Mouse (Mus musculus): ENCODE measurements at regions not wholly inside any gene's neighbourhood (a gene's known extent, or its start where the extent isn't known, plus 50 kb on each side); places are given as distances from the start of the nearest gene placed in this dataset.

DNA sequence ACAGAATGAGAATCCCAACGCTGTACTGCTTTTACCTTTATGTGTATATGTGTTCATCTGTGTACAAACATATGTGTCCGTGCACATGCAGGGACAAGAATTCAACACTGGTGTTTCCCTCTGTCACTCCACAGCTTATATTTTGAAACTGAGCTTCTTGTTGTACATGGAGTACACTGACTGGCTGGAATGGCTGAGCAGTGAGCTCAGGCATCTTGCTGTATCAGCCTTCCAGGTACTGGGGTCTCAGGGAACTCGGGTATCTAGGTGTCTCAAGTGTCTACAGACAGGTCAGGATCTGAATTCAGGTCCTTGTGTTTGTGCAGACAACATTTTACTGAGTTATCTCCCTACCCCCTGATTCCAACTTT, 341.6 kb upstream of the Thbs1 start:
- Histone ChIP-seq H3K9me3 (ENCODE audit: control insufficient read depth, low read length) (no peaks in the 10 kb centered on the region), H3K27me3 (ENCODE audit: control insufficient read depth, insufficient read depth, low read length) (no peaks in the 10 kb centered on the region), H3K4me3 (ENCODE audit: low read depth, low read length) (no peak overlapping the region), H3K27ac (ENCODE audit: low read depth, low read length) (no peak overlapping the region), H3K36me3 (ENCODE audit: control insufficient read depth, insufficient read depth, low read length) (no peaks in the 10 kb centered on the region), H3K4me1 (replicated peaks; ENCODE audit: control insufficient read depth, insufficient read depth, low read length) (no peaks in the 10 kb centered on the region), H3K4me2 (replicated peaks; ENCODE audit: low read depth, low read length) (no peak overlapping the region), H3K9ac (ENCODE audit: low read depth, low read length) (no peak overlapping the region)
- 85% methylated on average over 3 of the region's 3 CpGs for WGBS
- no peak for DNase-seq (ENCODE audit: low spot score)
- no peak for ATAC-seq (ENCODE audit: low FRiP score)

DNA sequence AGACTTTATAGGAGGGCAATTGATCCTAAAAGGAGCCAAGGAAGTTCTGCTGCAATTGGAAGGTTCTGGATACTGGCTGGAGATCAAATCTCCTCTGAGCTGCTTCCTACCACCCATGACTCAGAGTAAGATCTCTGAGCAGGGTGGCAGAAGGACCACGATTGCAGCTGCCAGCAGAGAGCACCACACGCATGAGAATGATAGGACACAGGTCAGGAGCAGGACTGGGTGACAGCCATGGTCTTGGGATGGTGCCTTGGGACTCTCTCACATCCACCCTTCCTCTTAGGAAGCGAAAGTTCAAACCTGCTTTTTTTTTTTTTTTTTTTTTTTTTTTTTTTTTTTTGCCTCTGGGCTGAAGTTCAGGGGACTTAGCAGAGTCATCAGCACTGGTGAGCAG, 331.4 kb upstream of the Thbs1 start:
- Histone ChIP-seq H3K36me3 (ENCODE audit: control insufficient read depth, insufficient read depth, low read length) (no peaks in the 10 kb centered on the region), H3K27me3 (ENCODE audit: control insufficient read depth, insufficient read depth, low read length) (no peaks in the 10 kb centered on the region), H3K4me2 (replicated peaks; ENCODE audit: low read depth, low read length) (no peak overlapping the region), H3K9me3 (ENCODE audit: control insufficient read depth, low read length) (no peaks in the 10 kb centered on the region), H3K4me3 (ENCODE audit: low read depth, low read length) (no peak overlapping the region), H3K9ac (ENCODE audit: low read depth, low read length) (no peak overlapping the region), H3K27ac (ENCODE audit: low read depth, low read length) (no peak overlapping the region), H3K4me1 (replicated peaks; ENCODE audit: control insufficient read depth, insufficient read depth, low read length) (no peaks in the 10 kb centered on the region)
- DNase-seq (ENCODE audit: low spot score) (no peak), ATAC-seq (ENCODE audit: low FRiP score) (no peak)
- 94% methylated on average over 3 of the region's 3 CpGs for WGBS

DNA sequence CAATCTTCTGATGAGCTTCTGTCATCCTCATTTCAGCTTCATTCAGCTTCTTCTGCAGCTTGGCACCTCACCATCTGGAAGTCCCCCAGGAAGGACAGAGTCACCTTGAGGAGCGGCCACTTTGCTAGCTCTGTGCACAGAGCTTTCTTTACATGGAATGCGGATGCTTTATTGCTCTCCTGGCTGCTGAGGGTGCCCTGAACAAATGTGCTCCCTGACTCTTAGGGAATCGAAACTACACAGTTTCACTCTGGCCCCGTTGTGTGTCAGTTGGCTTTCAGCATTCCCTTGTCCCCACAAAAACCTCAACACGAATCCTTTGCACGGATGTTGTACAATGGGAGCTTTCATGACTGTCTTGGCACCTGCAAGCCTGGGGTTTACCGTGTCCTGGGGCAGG, 330.9 kb upstream of the Thbs1 start:
- H3K36me3 ChIP-seq (ENCODE audit: control insufficient read depth, insufficient read depth, low read length): no peaks in the 10 kb centered on the region
- H3K4me2 ChIP-seq (replicated peaks; ENCODE audit: low read depth, low read length): no peak overlapping the region
- no peak overlapping the region for H3K27ac ChIP-seq (ENCODE audit: low read depth, low read length)
- H3K27me3 ChIP-seq (ENCODE audit: control insufficient read depth, insufficient read depth, low read length): no peaks in the 10 kb centered on the region
- DNase-seq (ENCODE audit: low spot score): no peak
- 84% methylated on average over 7 of the region's 7 CpGs for WGBS
- no peak overlapping the region for H3K4me3 ChIP-seq (ENCODE audit: low read depth, low read length)
- H3K9ac ChIP-seq (ENCODE audit: low read depth, low read length): no peak overlapping the region
- H3K4me1 ChIP-seq (replicated peaks; ENCODE audit: control insufficient read depth, insufficient read depth, low read length): no peaks in the 10 kb centered on the region
- no peaks in the 10 kb centered on the region for H3K9me3 ChIP-seq (ENCODE audit: control insufficient read depth, low read length)
- ATAC-seq (ENCODE audit: low FRiP score): no peak

- Histone ChIP-seq H3K27me3 (ENCODE audit: control insufficient read depth, insufficient read depth, low read length) (no peaks in the 10 kb centered on the region), H3K9me3 (ENCODE audit: control insufficient read depth, low read length) (no peaks in the 10 kb centered on the region), H3K36me3 (ENCODE audit: control insufficient read depth, insufficient read depth, low read length) (no peaks in the 10 kb centered on the region), H3K4me2 (replicated peaks; ENCODE audit: low read depth, low read length) (no peak overlapping the region), H3K4me3 (ENCODE audit: low read depth, low read length) (no peak overlapping the region), H3K4me1 (replicated peaks; ENCODE audit: control insufficient read depth, insufficient read depth, low read length) (no peaks in the 10 kb centered on the region), H3K27ac (ENCODE audit: low read depth, low read length) (no peak overlapping the region), H3K9ac (ENCODE audit: low read depth, low read length) (no peak overlapping the region)
- no peak for ATAC-seq (ENCODE audit: low FRiP score)
- no peak for DNase-seq (ENCODE audit: low spot score)
- 69% methylated on average over 1 of the region's 1 CpGs for WGBS
Measured at GRCm38 (mm10) chr2:117787321-117787720, 324.4 kb upstream of the Thbs1 start.

DNA sequence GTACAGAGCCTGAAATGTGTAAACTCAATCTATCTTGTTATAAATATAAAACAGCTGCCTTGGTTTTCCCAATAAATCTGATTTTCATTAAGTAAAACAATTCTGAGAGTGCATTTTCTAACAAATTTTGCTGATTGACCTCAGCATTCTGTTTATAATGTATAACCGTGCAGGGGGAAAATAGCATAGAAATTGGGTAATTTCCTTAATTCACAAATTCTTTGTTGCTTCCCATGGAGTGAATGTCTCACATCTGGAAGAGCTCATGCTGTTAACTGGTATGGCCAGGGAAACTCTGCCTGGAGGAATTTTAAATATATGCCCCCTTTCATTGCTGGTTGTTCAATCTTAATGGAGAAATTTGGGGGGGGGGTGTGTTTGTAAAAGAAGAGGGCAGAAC, 317.4 kb upstream of the Thbs1 start:
- no peaks in the 10 kb centered on the region for H3K4me1 ChIP-seq (replicated peaks; ENCODE audit: control insufficient read depth, insufficient read depth, low read length)
- DNase-seq (ENCODE audit: low spot score) (no peak), ATAC-seq (ENCODE audit: low FRiP score) (no peak)
- H3K9me3 ChIP-seq (ENCODE audit: control insufficient read depth, low read length): no peaks in the 10 kb centered on the region
- H3K9ac ChIP-seq (ENCODE audit: low read depth, low read length): no peak overlapping the region
- no peak overlapping the region for H3K4me2 ChIP-seq (replicated peaks; ENCODE audit: low read depth, low read length)
- H3K36me3 ChIP-seq (ENCODE audit: control insufficient read depth, insufficient read depth, low read length): no peaks in the 10 kb centered on the region
- no peaks in the 10 kb centered on the region for H3K27me3 ChIP-seq (ENCODE audit: control insufficient read depth, insufficient read depth, low read length)
- 70% methylated on average over 1 of the region's 1 CpGs for WGBS
- H3K27ac ChIP-seq (ENCODE audit: low read depth, low read length): no peak overlapping the region
- no peak overlapping the region for H3K4me3 ChIP-seq (ENCODE audit: low read depth, low read length)

DNA sequence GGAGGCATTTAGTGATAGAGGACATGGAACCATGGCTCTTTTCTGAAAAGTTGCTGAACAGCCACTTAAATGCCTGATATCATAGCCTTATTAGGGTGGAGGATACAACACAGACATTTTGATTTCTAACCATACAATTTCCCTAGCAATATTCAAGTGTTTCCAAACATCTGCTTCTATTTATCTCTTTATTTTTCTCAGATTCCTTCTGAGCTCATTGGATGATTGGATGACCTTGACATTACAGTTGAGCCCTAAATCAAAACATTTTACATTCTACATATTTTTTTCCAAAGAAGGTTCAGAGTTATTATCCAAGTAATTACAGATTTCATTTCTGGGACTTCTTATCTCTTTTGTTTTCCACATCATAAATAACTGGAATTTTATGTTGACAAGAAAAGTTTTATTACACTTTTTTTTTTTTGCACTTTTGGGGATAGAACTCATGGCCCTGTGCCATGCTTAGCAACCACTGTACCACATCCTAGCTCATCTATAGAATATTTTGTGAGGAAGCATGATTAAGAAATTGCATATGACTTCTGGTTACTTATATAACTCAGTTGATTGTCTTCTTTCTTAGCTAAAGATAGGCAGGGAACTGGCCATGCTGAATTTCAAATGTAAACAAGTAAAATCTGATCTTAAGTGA, 309.6 kb upstream of the Thbs1 start:
- no peaks in the 10 kb centered on the region for H3K9me3 ChIP-seq (ENCODE audit: control insufficient read depth, low read length)
- H3K27ac ChIP-seq (ENCODE audit: low read depth, low read length): no peak overlapping the region
- H3K9ac ChIP-seq (ENCODE audit: low read depth, low read length): no peak overlapping the region
- no peak overlapping the region for H3K4me3 ChIP-seq (ENCODE audit: low read depth, low read length)
- H3K4me2 ChIP-seq (replicated peaks; ENCODE audit: low read depth, low read length): no peak overlapping the region
- DNase-seq (ENCODE audit: low spot score): no peak
- no peaks in the 10 kb centered on the region for H3K4me1 ChIP-seq (replicated peaks; ENCODE audit: control insufficient read depth, insufficient read depth, low read length)
- H3K27me3 ChIP-seq (ENCODE audit: control insufficient read depth, insufficient read depth, low read length): no peaks in the 10 kb centered on the region
- no peak for ATAC-seq (ENCODE audit: low FRiP score)
- no peaks in the 10 kb centered on the region for H3K36me3 ChIP-seq (ENCODE audit: control insufficient read depth, insufficient read depth, low read length)

GRCm38 (mm10) chr2:117802686-117803085, 309.0 kb upstream of the Thbs1 start:
- no peaks in the 10 kb centered on the region for H3K27me3 ChIP-seq (ENCODE audit: control insufficient read depth, insufficient read depth, low read length)
- ATAC-seq (ENCODE audit: low FRiP score): no peak
- whole genome bisulfite sequencing: 85% methylated on average over 2 of the region's 2 CpGs
- no peaks in the 10 kb centered on the region for H3K9me3 ChIP-seq (ENCODE audit: control insufficient read depth, low read length)
- no peak overlapping the region for H3K4me3 ChIP-seq (ENCODE audit: low read depth, low read length)
- no peak overlapping the region for H3K27ac ChIP-seq (ENCODE audit: low read depth, low read length)
- H3K4me2 ChIP-seq (replicated peaks; ENCODE audit: low read depth, low read length): no peak overlapping the region
- H3K4me1 ChIP-seq (replicated peaks; ENCODE audit: control insufficient read depth, insufficient read depth, low read length): no peaks in the 10 kb centered on the region
- no peaks in the 10 kb centered on the region for H3K36me3 ChIP-seq (ENCODE audit: control insufficient read depth, insufficient read depth, low read length)
- H3K9ac ChIP-seq (ENCODE audit: low read depth, low read length): no peak overlapping the region
- no peak for DNase-seq (ENCODE audit: low spot score)

DNA sequence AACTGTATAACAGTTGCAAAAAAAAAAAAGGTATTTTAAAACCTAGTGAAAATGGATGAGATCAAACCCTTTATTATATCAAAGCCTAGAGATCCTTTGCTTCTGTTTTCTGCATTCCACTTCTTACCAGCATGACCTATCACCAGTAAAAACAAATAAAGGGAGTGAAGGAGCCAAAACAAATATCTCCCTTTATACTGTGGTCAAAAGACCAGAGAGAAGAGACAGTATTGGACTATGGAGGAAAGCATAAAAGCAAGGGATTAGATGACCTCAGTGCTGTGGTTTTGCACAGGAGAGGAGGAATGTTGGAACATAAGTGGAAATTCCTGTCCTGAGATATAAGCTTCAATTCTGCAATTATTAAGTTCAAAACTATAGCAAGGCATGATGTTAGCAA, 307.0 kb upstream of the Thbs1 start:
- Histone ChIP-seq H3K4me3 (ENCODE audit: low read depth, low read length) (no peak overlapping the region), H3K36me3 (ENCODE audit: control insufficient read depth, insufficient read depth, low read length) (no peaks in the 10 kb centered on the region), H3K9ac (ENCODE audit: low read depth, low read length) (no peak overlapping the region), H3K4me1 (replicated peaks; ENCODE audit: control insufficient read depth, insufficient read depth, low read length) (no peaks in the 10 kb centered on the region), H3K27me3 (ENCODE audit: control insufficient read depth, insufficient read depth, low read length) (no peaks in the 10 kb centered on the region), H3K9me3 (ENCODE audit: control insufficient read depth, low read length) (no peaks in the 10 kb centered on the region), H3K27ac (ENCODE audit: low read depth, low read length) (no peak overlapping the region), H3K4me2 (replicated peaks; ENCODE audit: low read depth, low read length) (no peak overlapping the region)
- DNase-seq (ENCODE audit: low spot score) (no peak), ATAC-seq (ENCODE audit: low FRiP score) (no peak)

DNA sequence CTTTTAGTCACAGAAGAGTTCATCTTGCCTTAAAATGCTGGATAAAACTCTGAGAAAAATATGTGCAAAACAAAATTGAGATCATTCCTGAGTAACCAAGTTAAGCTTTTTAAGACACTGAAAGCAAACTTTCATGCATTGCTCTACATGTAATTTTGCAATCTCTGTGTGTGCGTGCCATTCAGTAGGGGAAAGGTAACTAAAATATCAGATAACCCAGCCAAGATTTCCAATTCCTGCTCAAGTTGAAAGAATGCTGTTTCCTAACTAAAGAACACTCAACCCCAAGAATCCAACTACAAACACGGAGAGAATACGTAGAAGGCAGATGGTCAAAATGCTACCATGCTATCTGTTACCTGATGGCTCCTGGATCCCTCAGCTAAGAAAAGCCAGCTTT, 304.6 kb upstream of the Thbs1 start:
- no peak for DNase-seq (ENCODE audit: low spot score)
- H3K27ac ChIP-seq (ENCODE audit: low read depth, low read length): no peak overlapping the region
- H3K27me3 ChIP-seq (ENCODE audit: control insufficient read depth, insufficient read depth, low read length): no peaks in the 10 kb centered on the region
- ATAC-seq (ENCODE audit: low FRiP score): no peak
- no peak overlapping the region for H3K4me2 ChIP-seq (replicated peaks; ENCODE audit: low read depth, low read length)
- H3K36me3 ChIP-seq (ENCODE audit: control insufficient read depth, insufficient read depth, low read length): no peaks in the 10 kb centered on the region
- H3K9me3 ChIP-seq (ENCODE audit: control insufficient read depth, low read length): no peaks in the 10 kb centered on the region
- H3K4me1 ChIP-seq (replicated peaks; ENCODE audit: control insufficient read depth, insufficient read depth, low read length): no peaks in the 10 kb centered on the region
- H3K4me3 ChIP-seq (ENCODE audit: low read depth, low read length): no peak overlapping the region
- H3K9ac ChIP-seq (ENCODE audit: low read depth, low read length): no peak overlapping the region
- WGBS: 93% methylated on average over 3 of the region's 3 CpGs
